Mouse (Mus musculus) olfactory bulb, adult 2 months (tissue): ENCODE measurements around the gene Arpc5.

Experiments used
- CTCF ChIP-seq: fragments of 200-500 bp; IDR thresholded peaks from 2 replicates; pipeline ENCODE4 v1.5.1; 2012; ENCODE audit warnings: low read depth, mild to moderate bottlenecking, low read length, moderate library complexity; ENCODE audit not compliant: insufficient read depth
- POLR2A ChIP-seq: fragments of 200-500 bp; IDR thresholded peaks from 2 replicates; pipeline ENCODE4 v1.6.1; 2012; ENCODE audit warnings: mild to moderate bottlenecking, low read depth, low read length, moderate library complexity; ENCODE audit not compliant: insufficient read depth

DNA sequence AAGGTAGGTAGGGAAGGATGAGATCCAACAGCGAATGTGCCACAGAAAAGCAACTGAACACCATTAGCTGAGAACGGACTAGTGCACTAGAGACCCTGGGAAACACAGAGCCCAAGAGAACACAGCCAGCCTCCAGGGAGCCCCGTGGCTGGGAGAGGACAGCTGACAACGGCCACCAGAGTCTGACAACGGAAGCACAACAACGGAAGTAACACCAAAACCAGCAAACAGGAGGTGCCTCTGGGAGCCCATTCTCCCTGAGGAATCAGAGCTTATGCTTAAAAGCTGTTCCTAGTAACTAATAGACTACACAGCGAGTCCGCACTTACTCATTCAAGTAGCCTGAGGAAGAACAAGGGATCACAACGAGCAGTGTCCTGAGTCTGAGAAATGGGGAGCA is 17.1 kb upstream of the Arpc5 start:
- TF ChIP-seq CTCF (no peak), POLR2A (no peak)
